Mouse (Mus musculus): ENCODE data around the gene Afmid. TPM values are rescaled to one million over a fixed set of nuclear protein-coding genes. Genes with fewer than 3 reads are reported as not detected.

Afmid gene
- total and polyA plus RNA-seq, 3 experiments: 3.3 to 3.8 TPM; not detected in 1

DNA sequence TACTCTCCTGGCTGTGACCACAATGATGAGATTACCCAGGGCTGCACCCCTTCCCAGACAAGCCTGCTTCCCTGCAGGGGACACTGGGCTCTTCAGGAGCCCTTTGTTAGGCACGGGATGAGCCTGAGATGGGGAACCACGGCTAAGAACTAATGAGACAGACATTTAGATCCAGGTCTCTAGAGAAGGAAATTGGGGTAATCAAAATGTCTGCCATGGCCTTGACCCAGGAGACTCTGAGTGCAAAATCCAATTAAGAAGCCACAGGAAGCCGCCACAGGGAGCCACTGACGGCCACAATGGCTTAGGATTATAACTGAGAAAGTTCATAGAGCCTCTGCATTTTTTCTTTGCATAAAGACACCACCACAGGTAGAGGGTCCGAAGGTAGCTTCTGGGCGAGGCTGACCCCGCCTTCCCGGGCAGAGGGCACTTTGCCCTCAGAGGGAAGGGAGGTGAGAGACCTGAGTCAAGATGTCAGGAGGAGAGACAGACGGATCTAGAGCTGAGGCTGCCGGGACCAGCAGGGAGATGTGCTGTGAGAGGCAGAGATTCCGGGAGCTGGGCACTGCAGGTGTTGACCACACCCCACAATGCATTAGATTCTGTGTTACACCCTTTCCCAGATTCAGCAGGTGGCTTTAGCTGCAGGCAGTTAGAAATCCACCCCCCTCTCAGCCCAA, 37.6 kb downstream of the Afmid start:
- H3K27ac ChIP-seq (ENCODE audit: control insufficient read depth, low read depth, low read length): no peak overlapping the region

DNA sequence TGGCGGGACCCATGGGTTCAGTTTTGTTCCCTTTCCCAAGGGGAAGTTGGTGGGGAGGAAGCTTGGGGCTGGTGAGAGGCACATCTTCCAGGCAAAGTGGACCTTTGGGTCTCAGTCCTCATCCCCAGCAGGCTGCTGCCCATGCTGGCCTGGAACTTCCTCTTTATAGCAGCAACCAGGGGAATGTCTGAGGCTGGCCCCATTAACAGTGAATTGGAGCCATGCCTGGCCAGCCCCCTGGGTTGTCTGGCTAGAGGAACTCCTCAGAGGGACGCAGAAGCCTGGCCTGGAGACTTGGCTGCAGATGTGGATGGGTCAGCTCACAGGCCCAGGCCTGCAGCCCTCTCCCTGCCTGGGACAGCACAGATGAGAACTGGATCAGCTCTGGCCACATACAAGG, 39.1 kb downstream of the Afmid start:
- Histone ChIP-seq H3K27me3 (ENCODE audit: control insufficient read depth in 1 of 2, insufficient read depth in 2 of 2, low read length in 2 of 2) (no peaks in the 10 kb centered on the region), H3K9ac (ENCODE audit: control insufficient read depth, low read depth, low read length, poor library complexity, severe bottlenecking) (no peak overlapping the region), H3K4me3 (ENCODE audit: control insufficient read depth in 1 of 2, insufficient read depth in 1 of 2, low read depth in 2 of 2, low read length in 2 of 2) (no peak overlapping the region), H3K27ac (ENCODE audit: control insufficient read depth, low read depth, low read length) (no peak overlapping the region), H3K79me2 (ENCODE audit: control insufficient read depth, insufficient read depth, low read length, poor library complexity) (no peaks in the 10 kb centered on the region), H3K4me1 (ENCODE audit: control insufficient read depth in 1 of 2, insufficient read depth in 2 of 2, low read length in 2 of 2) (no peaks in the 10 kb centered on the region), H3K9me3 (replicated peaks; ENCODE audit: insufficient read depth, low read length) (no peaks in the 10 kb centered on the region), H3K36me3 (ENCODE audit: control insufficient read depth in 1 of 2, insufficient read depth in 2 of 2, low read length in 2 of 2) (no peaks in the 10 kb centered on the region)
- DNase-seq (ENCODE audit: low read depth, low spot score): peak; percentile 45
- TF ChIP-seq JUND (IDR thresholded peaks at IDR 0.05; ENCODE audit: low read depth, low read length) (no peak), POLR2A (IDR thresholded peaks at IDR 0.05; ENCODE audit: control insufficient read depth in 1 of 2, insufficient read depth in 1 of 2, low read depth in 1 of 2, low read length in 2 of 2, poor library complexity in 1 of 2) (0 out of 4 replicates have a peak, but pooled peaks of 1 of the 2 experiments have one; percentile 43)

More for the DNA sequence above, 37.6 kb downstream of the Afmid start:
- H3K4me1 ChIP-seq (ENCODE audit: control insufficient read depth in 1 of 2, insufficient read depth in 2 of 2, low read length in 2 of 2): no peaks in the 10 kb centered on the region
- H3K4me3 ChIP-seq (ENCODE audit: control insufficient read depth in 1 of 2, insufficient read depth in 1 of 2, low read depth in 2 of 2, low read length in 2 of 2): no peak overlapping the region
- no peaks in the 10 kb centered on the region for H3K9me3 ChIP-seq (replicated peaks; ENCODE audit: insufficient read depth, low read length)
- no peak for DNase-seq (ENCODE audit: low read depth, low spot score)
- no peaks in the 10 kb centered on the region for H3K79me2 ChIP-seq (ENCODE audit: control insufficient read depth, insufficient read depth, low read length, poor library complexity)
- H3K27me3 ChIP-seq (ENCODE audit: control insufficient read depth in 1 of 2, insufficient read depth in 2 of 2, low read length in 2 of 2): no peaks in the 10 kb centered on the region
- no peak for TF ChIP-seq NELFE (IDR thresholded peaks at IDR 0.05; ENCODE audit: low read depth, low read length)
- no peak for TF ChIP-seq ETS1 (IDR thresholded peaks at IDR 0.05; ENCODE audit: low read depth, low read length)
- no peak for TF ChIP-seq NRF1 (IDR thresholded peaks at IDR 0.05; ENCODE audit: insufficient read depth, low read depth, low read length, poor library complexity, severe bottlenecking)
- no peak for TF ChIP-seq KAT2A (conservative IDR thresholded peaks at IDR 0.05; ENCODE audit: low read depth, low read length)
- no peak for TF ChIP-seq MAX (IDR thresholded peaks at IDR 0.05; ENCODE audit: low read length)
- no peak for TF ChIP-seq TBP (IDR thresholded peaks at IDR 0.05; ENCODE audit: low read depth, low read length)
- no peak for TF ChIP-seq UBTF (IDR thresholded peaks at IDR 0.05; ENCODE audit: borderline replicate concordance, insufficient read depth, low read depth, low read length)
- TF ChIP-seq MXI1 (IDR thresholded peaks at IDR 0.05; ENCODE audit: low read depth, low read length): no peak
- no peak for TF ChIP-seq RCOR1 (IDR thresholded peaks at IDR 0.05; ENCODE audit: low read depth, low read length)
- TF ChIP-seq SIN3A (IDR thresholded peaks at IDR 0.05; ENCODE audit: low read length): no peak
- no peak for TF ChIP-seq USF1 (IDR thresholded peaks at IDR 0.05; ENCODE audit: low read depth, low read length)
- TF ChIP-seq MYB (IDR thresholded peaks at IDR 0.05; ENCODE audit: low read depth, low read length): no peak
- TF ChIP-seq POLR2AphosphoS2 (IDR thresholded peaks at IDR 0.05; ENCODE audit: low read length): no peak
- TF ChIP-seq MAFK (IDR thresholded peaks at IDR 0.05; ENCODE audit: borderline replicate concordance, low read depth, low read length): no peak
- H3K9ac ChIP-seq (ENCODE audit: control insufficient read depth, low read depth, low read length, poor library complexity, severe bottlenecking): no peak overlapping the region
- H3K36me3 ChIP-seq (ENCODE audit: control insufficient read depth in 1 of 2, insufficient read depth in 2 of 2, low read length in 2 of 2): no peaks in the 10 kb centered on the region; a peak in 1 of 4 replicates
